Mouse (Mus musculus) olfactory bulb, adult 2 months (tissue): ENCODE results near the gene Rad9a.

Source experiments
- CTCF ChIP-seq: fragments of 200-500 bp; IDR thresholded peaks from 2 replicates; pipeline ENCODE4 v1.5.1; 2012; ENCODE audit warnings: low read depth, mild to moderate bottlenecking, low read length, moderate library complexity; ENCODE audit not compliant: insufficient read depth
- POLR2A ChIP-seq: fragments of 200-500 bp; IDR thresholded peaks from 2 replicates; pipeline ENCODE4 v1.6.1; 2012; ENCODE audit warnings: mild to moderate bottlenecking, low read depth, low read length, moderate library complexity; ENCODE audit not compliant: insufficient read depth

GRCm38 (mm10) chr19:4211891-4212588, 10.6 kb upstream of the Rad9a start:
- TF ChIP-seq POLR2A (no peak), CTCF (no peak)
